Mouse (Mus musculus) hindbrain, embryonic 12.5 days (tissue): ENCODE measurements around the gene Nhsl1. TPM values are rescaled to one million over a fixed set of nuclear protein-coding genes. Genes with fewer than 3 reads are reported as not detected.
A peak's percentile ranks its signal among the peaks of the same experiment; 100 is the strongest.

Source experiments
- ATAC-seq: fragments of 200-750 bp; cut with Nextera tagmentation; 2 replicates; pipeline ENCODE4 v1.8.0; 2017; ENCODE audit warnings: moderate TSS enrichment; ENCODE audit not compliant: low FRiP score
- H3K27ac ChIP-seq: fragments of 300-500 bp; sonication (generic); 2 replicates; pipeline ENCODE4 v1.5.1; 2016; ENCODE audit warnings: mild to moderate bottlenecking
- H3K27me3 ChIP-seq: fragments of 300-500 bp; sonication (generic); 2 replicates; pipeline ENCODE4 v1.6.1; 2016; ENCODE audit warnings: mild to moderate bottlenecking
- H3K36me3 ChIP-seq: fragments of 300-500 bp; sonication (generic); 2 replicates; pipeline ENCODE4 v1.6.1; 2016; ENCODE audit warnings: mild to moderate bottlenecking
- H3K4me1 ChIP-seq: fragments of 300-500 bp; sonication (generic); 2 replicates; pipeline ENCODE4 v1.6.1; 2016
- H3K4me2 ChIP-seq: fragments of 300-500 bp; sonication (generic); replicated peaks from 2 replicates; pipeline ENCODE4 v1.6.1; 2016; ENCODE audit warnings: mild to moderate bottlenecking
- H3K4me3 ChIP-seq: fragments of 300-500 bp; sonication (generic); 2 replicates; pipeline ENCODE4 v1.5.1; 2016; ENCODE audit warnings: mild to moderate bottlenecking
- H3K9ac ChIP-seq: fragments of 300-500 bp; sonication (generic); 2 replicates; pipeline ENCODE4 v1.6.1; 2016; ENCODE audit warnings: mild to moderate bottlenecking, moderate library complexity
- H3K9me3 ChIP-seq: fragments of 300-500 bp; sonication (generic); replicated peaks from 2 replicates; pipeline ENCODE4 v1.6.1; 2016; ENCODE audit warnings: mild to moderate bottlenecking
- WGBS: fragments of 180-500 bp; shearing (Covaris S2); methylation state at CpG from one replicate; pipeline ENCODE4 v1.1.7; 2016; 5-methylcytosine and 5-hydroxymethylcytosine counted together
- polyA plus RNA-seq: library from polyadenylated mRNA; unstranded; fragments of >200 nt; fragmentation: Nextera tagmentation; extraction: Ambion mirVana; gene quantifications from 2 replicates; pipeline ENCODE4 v1.2.1, GENCODE M21; 2016

Nhsl1 gene
- polyA plus RNA-seq, 1 experiment from 2014 or later, result 21.9 TPM

DNA sequence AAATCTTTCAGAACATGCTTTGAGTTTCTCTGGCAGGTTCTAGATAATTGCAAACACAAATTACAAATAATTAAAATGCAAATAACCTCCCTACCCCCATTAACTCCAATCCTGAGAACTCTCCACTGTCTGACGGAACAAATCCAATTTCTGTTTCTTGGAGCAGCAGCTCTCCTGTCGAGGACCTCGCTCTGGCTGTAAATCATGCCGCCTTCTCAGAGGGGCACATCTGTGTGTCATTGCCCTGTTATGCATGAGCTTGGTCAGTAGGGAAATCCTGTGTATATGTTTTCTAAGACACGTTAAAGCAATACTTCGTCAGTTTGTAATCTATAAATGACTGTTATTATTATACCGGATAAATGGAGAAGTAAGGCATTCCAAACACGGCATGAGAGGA, 35.3 kb downstream of the Nhsl1 start:
- H3K4me1 ChIP-seq, result no peaks in the 10 kb centered on the region
- no peak overlapping the region for H3K9ac ChIP-seq
- H3K4me3 ChIP-seq, result no peak overlapping the region
- H3K36me3 ChIP-seq, result no peaks in the 10 kb centered on the region
- no peak overlapping the region for H3K4me2 ChIP-seq
- 61% methylated on average over 8 of the region's 8 CpGs for WGBS
- no peaks in the 10 kb centered on the region for H3K27me3 ChIP-seq
- H3K9me3 ChIP-seq, result no peaks in the 10 kb centered on the region
- peak overlapping the region; percentile 30; the same call in 1 of the 2 replicates for H3K27ac ChIP-seq
- peak; percentile 44; the same call in 1 of the 2 replicates for ATAC-seq

DNA sequence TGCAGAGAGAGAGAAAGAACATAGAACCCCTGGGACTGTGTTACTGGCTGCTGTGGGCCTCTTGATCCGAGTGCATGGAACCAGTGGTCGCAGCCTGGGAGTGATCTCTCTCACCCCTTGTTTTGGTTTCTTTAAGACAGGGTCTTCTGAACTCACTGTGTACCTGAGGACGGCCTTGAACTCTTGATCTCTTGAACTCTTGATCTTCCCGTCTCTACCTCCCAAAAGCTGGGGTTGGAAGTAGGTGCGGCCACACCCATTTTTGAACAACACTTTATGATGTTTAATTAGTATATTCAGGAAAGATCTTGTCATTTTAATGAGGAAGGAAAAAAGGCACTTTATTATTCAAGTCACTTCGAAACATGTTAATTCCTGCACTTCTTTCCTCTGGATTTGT, 37.7 kb downstream of the Nhsl1 start:
- no peaks in the 10 kb centered on the region for H3K4me1 ChIP-seq
- H3K4me2 ChIP-seq, result no peak overlapping the region
- H3K27ac ChIP-seq, result no peak overlapping the region
- no peak overlapping the region for H3K9ac ChIP-seq
- ATAC-seq, result no peak
- H3K9me3 ChIP-seq, result no peaks in the 10 kb centered on the region
- H3K36me3 ChIP-seq, result no peaks in the 10 kb centered on the region
- 89% methylated on average over 6 of the region's 6 CpGs for WGBS
- no peak overlapping the region for H3K4me3 ChIP-seq
- no peaks in the 10 kb centered on the region for H3K27me3 ChIP-seq

DNA sequence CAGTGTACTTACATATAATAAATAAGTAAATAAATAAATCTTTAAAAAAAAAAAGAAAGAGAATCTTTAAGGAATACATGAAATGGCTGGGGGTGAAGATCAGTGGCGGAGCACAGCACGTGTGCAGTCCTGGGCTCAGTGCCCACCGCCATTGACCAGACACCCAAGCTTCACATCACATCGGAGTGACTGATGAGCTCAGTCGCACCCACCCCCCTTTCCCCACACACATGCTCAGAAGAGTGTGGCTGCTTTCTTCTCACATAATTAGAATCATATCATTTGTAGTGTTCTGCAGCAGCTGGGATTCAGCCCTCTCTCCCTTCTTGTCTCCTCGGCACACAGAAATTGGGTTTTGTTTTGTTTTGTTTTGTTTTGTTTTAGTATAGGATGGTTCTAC, 38.4 kb downstream of the Nhsl1 start:
- H3K4me3 ChIP-seq, result no peak overlapping the region
- H3K27me3 ChIP-seq, result no peaks in the 10 kb centered on the region
- H3K9ac ChIP-seq, result no peak overlapping the region
- H3K9me3 ChIP-seq, result no peaks in the 10 kb centered on the region
- H3K27ac ChIP-seq, result no peak overlapping the region
- no peaks in the 10 kb centered on the region for H3K4me1 ChIP-seq
- peak; percentile 69 for ATAC-seq
- H3K4me2 ChIP-seq, result no peak overlapping the region
- 62% methylated on average over 6 of the region's 6 CpGs for WGBS
- no peaks in the 10 kb centered on the region for H3K36me3 ChIP-seq

DNA sequence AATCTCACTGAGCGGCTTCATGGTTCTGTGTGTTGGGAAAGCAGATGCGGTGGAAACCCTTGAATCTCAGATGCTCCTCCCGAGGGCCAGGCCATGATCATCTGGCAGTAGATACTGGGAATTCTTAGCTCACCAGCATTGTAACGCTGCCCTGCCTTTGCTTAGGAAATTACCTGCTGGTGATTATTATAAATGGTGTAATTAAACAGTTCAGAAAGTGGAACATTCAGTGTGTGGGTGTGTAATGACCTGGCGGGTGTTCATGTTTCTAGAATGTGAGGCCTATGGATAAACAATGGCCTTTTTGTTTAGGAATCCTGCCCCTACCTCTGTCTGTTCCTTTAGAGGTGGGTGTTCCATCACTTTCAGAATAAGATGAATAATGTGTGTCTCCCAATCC, 39.7 kb downstream of the Nhsl1 start:
- ATAC-seq, result no peak
- H3K27me3 ChIP-seq, result no peaks in the 10 kb centered on the region
- H3K4me3 ChIP-seq, result no peak overlapping the region
- 79% methylated on average over 5 of the region's 5 CpGs for WGBS
- no peak overlapping the region for H3K27ac ChIP-seq
- no peak overlapping the region for H3K9ac ChIP-seq
- H3K4me2 ChIP-seq, result no peak overlapping the region
- no peaks in the 10 kb centered on the region for H3K9me3 ChIP-seq
- H3K36me3 ChIP-seq, result no peaks in the 10 kb centered on the region
- H3K4me1 ChIP-seq, result no peaks in the 10 kb centered on the region

DNA sequence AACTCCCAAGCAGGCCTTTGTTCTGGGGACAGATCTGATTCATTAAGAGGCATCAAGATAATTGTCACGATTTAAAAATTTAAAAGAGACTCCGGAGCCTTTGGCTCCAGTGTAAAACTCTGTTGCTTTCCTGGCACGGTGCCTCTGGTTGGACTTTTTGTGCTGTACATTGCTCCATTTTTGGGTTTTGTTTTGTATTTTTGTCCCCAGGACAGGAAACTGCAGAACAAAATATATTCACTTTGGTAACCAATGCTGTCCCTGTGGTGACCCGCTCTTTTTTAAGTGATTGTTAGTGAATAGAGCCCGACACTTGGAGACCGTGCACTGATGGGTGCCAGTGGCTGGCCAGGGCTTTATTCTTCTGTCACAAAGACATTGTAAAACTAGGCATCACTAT, 41.4 kb downstream of the Nhsl1 start:
- Histone ChIP-seq H3K9me3 (no peaks in the 10 kb centered on the region), H3K27me3 (no peaks in the 10 kb centered on the region), H3K36me3 (no peaks in the 10 kb centered on the region), H3K27ac (no peak overlapping the region), H3K4me3 (no peak overlapping the region), H3K9ac (no peak overlapping the region), H3K4me1 (0 out of 2 replicates have a peak, but pooled peaks cover 3% of the 10 kb centered on the region), H3K4me2 (no peak overlapping the region)
- no peak for ATAC-seq
- WGBS, result 69% methylated on average over 6 of the region's 6 CpGs

DNA sequence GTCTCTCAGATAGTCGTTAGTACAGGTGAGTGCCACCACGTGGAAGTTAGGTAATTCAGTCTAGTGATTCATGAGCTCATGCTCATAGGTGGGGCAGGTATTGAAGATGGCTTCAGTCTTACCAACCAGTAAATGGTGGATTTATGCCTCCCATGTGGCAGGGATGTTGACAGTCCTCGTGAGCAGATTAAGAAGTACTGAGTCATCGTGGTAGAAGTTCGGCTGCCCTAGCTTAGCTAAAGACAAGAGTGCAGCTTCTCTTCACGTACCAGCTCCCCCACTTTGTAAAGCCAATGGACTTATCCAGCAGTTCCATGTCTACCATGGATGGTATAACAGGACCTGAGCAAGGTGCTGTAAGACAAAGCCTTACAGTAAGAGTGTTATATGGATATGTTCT, 46.6 kb downstream of the Nhsl1 start:
- Histone ChIP-seq H3K27ac (no peak overlapping the region), H3K4me2 (no peak overlapping the region), H3K27me3 (no peaks in the 10 kb centered on the region), H3K36me3 (no peaks in the 10 kb centered on the region), H3K9ac (no peak overlapping the region), H3K4me1 (peaks cover 5% of the 10 kb centered on the region), H3K9me3 (no peaks in the 10 kb centered on the region), H3K4me3 (no peak overlapping the region)
- 94% methylated on average over 6 of the region's 6 CpGs for WGBS
- ATAC-seq, result no peak

DNA sequence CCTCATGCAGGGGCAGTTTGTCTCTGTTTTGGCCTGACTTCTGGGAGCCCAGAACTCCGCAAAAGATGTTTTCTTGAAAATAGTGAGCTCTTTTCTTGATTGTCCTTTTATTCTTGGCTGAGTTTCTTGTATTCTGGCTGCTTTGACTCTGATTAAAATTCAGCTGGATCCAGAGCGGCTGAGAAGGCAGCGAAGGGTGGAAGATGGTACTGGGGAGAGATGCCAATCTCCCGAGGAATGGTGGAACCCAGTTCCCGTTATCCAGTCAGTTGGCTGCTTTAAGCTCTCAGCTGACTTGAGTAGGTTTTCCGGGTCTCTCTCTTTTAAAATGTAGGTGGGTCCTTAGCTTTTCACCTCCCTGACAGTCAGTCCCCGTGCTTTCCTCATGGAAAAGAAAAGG, 47.9 kb downstream of the Nhsl1 start:
- H3K36me3 ChIP-seq, result no peaks in the 10 kb centered on the region
- H3K4me2 ChIP-seq, result no peak overlapping the region
- ATAC-seq, result no peak
- 68% methylated on average over 7 of the region's 7 CpGs for WGBS
- peaks cover 17% of the 10 kb centered on the region for H3K4me1 ChIP-seq
- no peak overlapping the region for H3K4me3 ChIP-seq
- no peak overlapping the region for H3K9ac ChIP-seq
- no peaks in the 10 kb centered on the region for H3K9me3 ChIP-seq
- no peaks in the 10 kb centered on the region for H3K27me3 ChIP-seq
- no peak overlapping the region for H3K27ac ChIP-seq

DNA sequence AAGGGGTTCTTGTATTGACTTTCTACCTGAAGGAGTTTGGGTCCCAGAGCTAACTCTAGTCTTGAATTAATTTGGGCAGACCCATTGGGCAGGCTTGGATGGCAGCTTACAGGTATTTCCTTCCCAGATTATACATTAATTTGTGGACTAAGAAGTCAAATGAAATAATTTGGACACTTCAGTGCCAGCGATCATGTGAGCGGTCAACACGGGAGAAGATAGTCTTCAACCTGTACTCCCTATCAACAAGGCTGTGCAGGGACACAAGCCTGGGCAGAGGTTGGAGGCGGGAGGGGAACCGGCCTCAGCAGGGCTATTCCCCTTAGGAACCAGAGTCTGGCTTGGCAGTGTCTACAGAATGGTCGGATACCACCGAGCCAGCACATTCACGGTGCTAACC, 49.3 kb downstream of the Nhsl1 start:
- H3K4me2 ChIP-seq, result no peak overlapping the region
- H3K36me3 ChIP-seq, result no peaks in the 10 kb centered on the region
- H3K9ac ChIP-seq, result no peak overlapping the region
- WGBS, result 91% methylated on average over 8 of the region's 8 CpGs
- no peak for ATAC-seq
- H3K4me3 ChIP-seq, result no peak overlapping the region
- H3K9me3 ChIP-seq, result no peaks in the 10 kb centered on the region
- no peak overlapping the region for H3K27ac ChIP-seq
- H3K4me1 ChIP-seq, result peaks cover 25% of the 10 kb centered on the region
- no peaks in the 10 kb centered on the region for H3K27me3 ChIP-seq

DNA sequence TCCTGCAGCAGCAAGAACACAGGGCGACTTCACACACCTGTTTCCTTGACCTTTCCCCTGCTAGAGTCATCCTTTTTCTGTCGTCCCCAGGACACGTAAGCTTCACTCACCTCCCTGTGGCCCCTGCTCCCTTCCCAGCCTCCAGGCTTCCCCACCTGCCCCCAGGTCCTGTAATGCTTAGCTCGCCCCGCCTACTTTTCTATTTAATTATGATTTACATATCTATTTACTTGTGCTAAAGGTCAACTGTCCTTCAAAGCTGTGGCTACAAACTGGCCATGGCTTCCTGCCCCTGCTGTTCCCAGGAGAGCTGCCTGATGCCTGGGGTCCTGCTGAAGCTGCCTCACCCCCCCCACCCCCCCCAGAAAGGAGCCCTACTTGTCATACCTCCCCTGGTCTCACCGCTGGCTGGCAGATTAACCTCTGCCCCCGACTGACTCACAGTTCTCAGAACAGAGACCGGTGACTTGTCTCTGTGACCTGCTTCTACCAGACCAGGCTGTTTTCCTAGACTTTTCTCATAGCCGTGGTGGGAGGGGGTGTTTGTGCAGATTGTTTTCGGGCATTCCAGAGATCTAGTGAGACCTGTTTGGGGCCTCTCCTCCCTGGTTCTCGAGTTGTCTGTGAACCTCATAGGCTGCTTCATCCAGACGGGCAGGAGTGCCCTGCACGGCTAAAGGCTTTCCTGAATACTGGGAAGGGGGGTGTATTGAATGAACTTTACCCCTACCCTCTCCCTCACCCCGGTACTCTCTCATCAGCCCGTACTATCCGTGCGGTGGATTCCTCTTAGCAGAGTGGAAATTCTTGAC, 51.9 kb downstream of the Nhsl1 start:
- Histone ChIP-seq H3K27ac (no peak overlapping the region), H3K36me3 (no peaks in the 10 kb centered on the region), H3K4me2 (no peak overlapping the region), H3K9me3 (no peaks in the 10 kb centered on the region), H3K9ac (no peak overlapping the region), H3K4me1 (peaks cover 27% of the 10 kb centered on the region), H3K27me3 (no peaks in the 10 kb centered on the region), H3K4me3 (no peak overlapping the region)
- 18% methylated on average over 17 of the region's 17 CpGs for WGBS
- peak; percentile 30; the same call in 1 of the 2 replicates for ATAC-seq

DNA sequence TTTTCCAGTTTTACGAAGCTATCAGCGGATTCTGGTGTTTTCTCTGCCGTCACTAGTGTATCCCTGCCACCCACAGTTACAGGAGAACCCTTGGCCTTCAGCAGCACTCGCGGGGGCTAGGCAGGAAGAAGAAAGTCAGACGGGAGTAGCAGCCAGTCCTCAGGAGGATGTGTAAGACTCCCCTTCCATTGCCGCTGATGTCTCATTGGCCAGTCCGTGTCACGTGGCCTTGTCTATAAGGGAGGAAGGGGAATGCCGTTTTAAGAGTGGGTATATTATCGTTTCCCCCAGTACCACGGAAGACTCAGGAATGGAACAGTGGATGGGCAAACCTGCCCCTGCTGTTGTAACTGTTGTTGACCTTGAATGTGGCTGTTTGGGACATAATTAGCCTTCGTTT, 53.1 kb downstream of the Nhsl1 start:
- H3K4me1 ChIP-seq, result peaks cover 30% of the 10 kb centered on the region
- no peaks in the 10 kb centered on the region for H3K9me3 ChIP-seq
- ATAC-seq, result peak; percentile 51; the same call in 1 of the 2 replicates
- peak overlapping the region; percentile 42 for H3K4me2 ChIP-seq
- peak overlapping the region; percentile 44; the same call in 1 of the 2 replicates for H3K27ac ChIP-seq
- WGBS, result 30% methylated on average over 13 of the region's 13 CpGs
- H3K9ac ChIP-seq, result no peak overlapping the region; the same call in 1 of the 2 replicates
- no peaks in the 10 kb centered on the region for H3K36me3 ChIP-seq
- no peaks in the 10 kb centered on the region for H3K27me3 ChIP-seq
- peak overlapping the region; percentile 24 for H3K4me3 ChIP-seq

DNA sequence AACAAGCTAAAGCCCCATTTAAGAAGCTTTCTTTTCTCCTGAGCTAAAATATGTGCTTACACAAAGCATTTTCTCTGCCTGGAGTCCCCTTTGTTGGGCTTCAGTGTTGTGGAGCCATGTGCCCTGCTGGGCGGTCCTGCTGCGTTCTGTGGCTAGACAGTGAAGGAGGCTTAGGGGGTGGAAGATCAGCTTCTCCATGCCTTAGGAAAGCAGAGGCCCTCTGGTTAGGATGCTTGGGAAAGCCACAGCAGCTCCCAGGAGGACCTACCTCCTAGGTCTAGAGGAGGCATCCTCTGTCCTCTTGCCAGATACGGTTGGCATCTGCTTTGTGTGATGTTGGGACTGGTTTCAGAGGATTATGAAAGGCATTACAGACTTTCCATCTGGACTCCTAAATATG, 56.5 kb downstream of the Nhsl1 start:
- H3K9me3 ChIP-seq, result no peaks in the 10 kb centered on the region
- no peaks in the 10 kb centered on the region for H3K36me3 ChIP-seq
- peaks cover 30% of the 10 kb centered on the region for H3K4me1 ChIP-seq
- no peak overlapping the region for H3K4me3 ChIP-seq
- no peaks in the 10 kb centered on the region for H3K27me3 ChIP-seq
- no peak overlapping the region for H3K4me2 ChIP-seq
- H3K9ac ChIP-seq, result no peak overlapping the region
- WGBS, result 15% methylated on average over 3 of the region's 3 CpGs
- ATAC-seq, result 0 out of 2 replicates have a peak, but pooled peaks have one; percentile 71
- H3K27ac ChIP-seq, result peak overlapping the region; percentile 85

DNA sequence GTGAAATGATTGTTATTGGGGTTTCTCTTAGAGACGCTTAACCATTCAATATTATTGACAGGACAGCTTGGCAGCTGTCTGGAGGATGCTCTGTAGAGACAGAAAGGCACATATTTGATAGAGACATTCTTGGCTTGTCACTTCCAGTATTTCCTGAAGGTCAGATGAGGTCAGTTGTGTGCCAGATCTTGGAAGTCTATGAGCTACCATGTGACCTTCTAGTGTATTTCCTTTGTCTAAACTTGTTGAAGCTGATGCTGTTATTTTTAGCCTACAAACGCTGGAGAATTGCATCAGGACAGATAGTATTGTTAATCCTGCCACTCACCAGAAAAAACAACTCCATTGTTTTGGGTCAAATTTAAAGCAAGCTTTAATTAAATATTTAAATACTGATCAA, 66.0 kb downstream of the Nhsl1 start:
- H3K27me3 ChIP-seq, result no peaks in the 10 kb centered on the region
- H3K9me3 ChIP-seq, result no peaks in the 10 kb centered on the region
- H3K36me3 ChIP-seq, result no peaks in the 10 kb centered on the region
- no peak overlapping the region for H3K4me3 ChIP-seq
- H3K4me2 ChIP-seq, result no peak overlapping the region
- H3K9ac ChIP-seq, result no peak overlapping the region
- H3K27ac ChIP-seq, result no peak overlapping the region
- H3K4me1 ChIP-seq, result peaks cover 3% of the 10 kb centered on the region; the same call in 1 of the 2 replicates
- WGBS, result 81% methylated on average over 2 of the region's 2 CpGs
- ATAC-seq, result no peak

DNA sequence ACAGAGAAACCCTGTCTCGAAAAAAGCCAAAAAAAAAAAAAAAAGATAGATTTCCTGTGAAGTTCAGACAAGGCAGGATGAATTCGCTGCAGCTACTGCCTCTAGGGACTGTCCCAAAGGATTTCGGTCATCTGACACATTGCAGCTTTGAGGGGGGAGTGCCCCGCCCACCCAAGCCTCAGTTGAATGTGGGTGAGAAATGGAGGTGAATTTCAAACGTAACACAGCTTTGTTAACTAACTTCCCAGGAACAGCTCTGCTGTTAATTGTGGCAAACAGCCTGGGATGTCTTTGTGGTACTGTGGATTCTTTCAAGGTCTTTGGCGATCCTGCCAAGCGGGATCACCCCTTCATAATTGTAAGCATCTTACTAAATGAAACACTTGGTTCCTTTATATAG, 67.4 kb downstream of the Nhsl1 start:
- Histone ChIP-seq H3K4me3 (no peak overlapping the region), H3K9ac (no peak overlapping the region), H3K27ac (no peak overlapping the region), H3K36me3 (no peaks in the 10 kb centered on the region), H3K4me2 (no peak overlapping the region), H3K9me3 (no peaks in the 10 kb centered on the region), H3K4me1 (peaks cover 3% of the 10 kb centered on the region; the same call in 1 of the 2 replicates), H3K27me3 (no peaks in the 10 kb centered on the region)
- 47% methylated on average over 7 of the region's 7 CpGs for WGBS
- no peak for ATAC-seq
